In genomic region chr6:141433917-141434756, GRCm38 (mm10) we compare ENCODE assay signal across 8 mouse cellular contexts.
DNase-seq lines count a peak whose midpoint lies in the region; ATAC-seq lines count a peak whose summit lies in the region.

No protein-coding gene starts in this region.

- intact Hi-C loops in left cerebral cortex, postnatal 4 days (cut with DNase I), result no loop called here

- no peak overlapping the region for H3K4me3 ChIP-seq in hindbrain, embryonic 11.5 days (ENCODE audit: low read depth, low read length)

- H3K27me3 ChIP-seq in hindbrain, embryonic 11.5 days (ENCODE audit: control insufficient read depth, insufficient read depth, low read length), result no peaks in the 10 kb centered on the region

- no peak overlapping the region for H3K4me2 ChIP-seq in hindbrain, embryonic 11.5 days (replicated peaks; ENCODE audit: low read depth, low read length)

- DNase-seq in gastrocnemius, postnatal 25 days, result peak; percentile 13
- DNase-seq in gastrocnemius, adult 18-20 months (ENCODE audit: low spot score), result no peak
- peak; percentile 62 for DNase-seq in embryo, embryonic 10 days (ENCODE audit: low spot score)
- DNase-seq in hindbrain, embryonic 11.5 days (ENCODE audit: low spot score), result peak; percentile 47
- peak; percentile 46 for DNase-seq in left cerebral cortex, postnatal 4 days
- peak; percentile 65 to 70 for DNase-seq in right cerebral cortex, adult 2 months (ENCODE audit: low spot score in 2 of 2)
- no peak for DNase-seq in ovary, postnatal 10 days (ENCODE audit: low spot score)
- no peak for DNase-seq in heart, adult 9 months (ENCODE audit: low spot score in 2 of 2)

- WGBS in hindbrain, embryonic 11.5 days, result 34% methylated on average over 10 of the region's 10 CpGs

- H3K9me3 ChIP-seq in hindbrain, embryonic 11.5 days (ENCODE audit: control insufficient read depth, low read length), result no peaks in the 10 kb centered on the region

- H3K36me3 ChIP-seq in hindbrain, embryonic 11.5 days (ENCODE audit: control insufficient read depth, insufficient read depth, low read length), result no peaks in the 10 kb centered on the region

- ATAC-seq in hindbrain, embryonic 11.5 days (ENCODE audit: low FRiP score), result peak; percentile 80

- H3K9ac ChIP-seq in hindbrain, embryonic 11.5 days (ENCODE audit: low read depth, low read length), result no peak overlapping the region

- H3K27ac ChIP-seq in hindbrain, embryonic 11.5 days (ENCODE audit: low read depth, low read length), result no peak overlapping the region; the same call in 1 of the 2 replicates

- 0 out of 2 replicates have a peak, but pooled peaks cover 3% of the 10 kb centered on the region for H3K4me1 ChIP-seq in hindbrain, embryonic 11.5 days (replicated peaks; ENCODE audit: control insufficient read depth, insufficient read depth, low read length)

Comparison
In these comparisons a context has a peak if more than half of its experiments do, and no peak if none do; other contexts are left out.
1. DNase-seq: peak in gastrocnemius, postnatal 25 days (single experiment), embryo, embryonic 10 days (single experiment), hindbrain, embryonic 11.5 days (single experiment), left cerebral cortex, postnatal 4 days (single experiment) and right cerebral cortex, adult 2 months (2 of 2); none in gastrocnemius, adult 18-20 months (single experiment), ovary, postnatal 10 days (single experiment) and heart, adult 9 months (0 of 2).